Mouse (Mus musculus) heart, adult 2 months (tissue): Measurements from ENCODE around the gene Olfr350.

Source experiments
- CTCF ChIP-seq: fragments of 200-600 bp; IDR thresholded peaks from 2 replicates; pipeline ENCODE4 v1.8.1; 2022; ENCODE audit warnings: antibody characterized with exemption, mild to moderate bottlenecking, moderate library complexity
- EP300 ChIP-seq: fragments of 200-500 bp; IDR thresholded peaks from 2 replicates; pipeline ENCODE4 v1.6.1; 2011; ENCODE audit warnings: low read depth, low read length, control low read depth; ENCODE audit not compliant: insufficient read depth
- POLR2A ChIP-seq: fragments of 200-500 bp; IDR thresholded peaks from 2 replicates; pipeline ENCODE4 v1.6.1; 2011; ENCODE audit warnings: mild to moderate bottlenecking, low read depth, low read length, control low read depth; ENCODE audit not compliant: insufficient read depth

DNA sequence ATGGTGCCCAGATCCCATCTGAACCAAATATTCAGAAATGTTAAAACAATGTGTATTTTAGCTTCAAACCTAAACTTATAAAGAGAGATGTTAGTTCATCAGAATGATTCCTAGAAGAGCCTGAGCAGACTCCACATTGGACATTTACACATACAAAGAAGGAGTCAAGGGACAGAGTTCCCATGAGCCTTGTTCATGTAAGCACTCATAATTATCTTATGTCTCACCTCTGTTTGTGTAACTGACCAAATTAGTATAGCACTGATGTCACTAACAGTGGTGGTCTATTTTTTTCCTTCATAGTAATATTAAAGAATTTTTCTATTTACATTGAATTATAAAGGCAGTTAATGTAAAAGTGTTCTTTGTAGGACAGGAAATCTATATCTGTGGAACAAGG, 46.7 kb downstream of the Olfr350 start, which contains the start of gene Olfr353:
- TF ChIP-seq CTCF (no peak), POLR2A (no peak), EP300 (no peak)
